Mouse (Mus musculus) liver, embryonic 15.5 days (tissue): ENCODE data around the gene Igfbp7. TPM values are rescaled to one million over a fixed set of nuclear protein-coding genes. Genes with fewer than 3 reads are reported as not detected.

Source experiments
- ATAC-seq: fragments of 200-750 bp; cut with Nextera tagmentation; 2 replicates; pipeline ENCODE4 v1.8.0; 2017; ENCODE audit warnings: moderate number of reproducible peaks, mild to moderate bottlenecking, moderate library complexity; ENCODE audit not compliant: insufficient read depth
- H3K27ac ChIP-seq: fragments of 300-500 bp; sonication (generic); replicated peaks from 2 replicates; pipeline ENCODE4 v1.5.1; 2015; ENCODE audit warnings: mild to moderate bottlenecking, inconsistent platforms
- H3K27me3 ChIP-seq: fragments of 300-500 bp; sonication (generic); 2 replicates; pipeline ENCODE4 v1.6.1; 2015; ENCODE audit warnings: mild to moderate bottlenecking, inconsistent platforms
- H3K36me3 ChIP-seq: fragments of 300-500 bp; sonication (generic); replicated peaks from 2 replicates; pipeline ENCODE4 v1.6.1; 2015; ENCODE audit warnings: moderate library complexity, mild to moderate bottlenecking, inconsistent platforms
- H3K4me1 ChIP-seq: fragments of 300-500 bp; sonication (generic); replicated peaks from 2 replicates; pipeline ENCODE4 v1.6.1; 2015; ENCODE audit warnings: inconsistent platforms
- H3K4me2 ChIP-seq: fragments of 300-500 bp; sonication (generic); 2 replicates; pipeline ENCODE4 v1.6.1; 2015; ENCODE audit warnings: moderate library complexity, mild to moderate bottlenecking, inconsistent platforms
- H3K4me3 ChIP-seq: fragments of 300-500 bp; sonication (generic); replicated peaks from 2 replicates; pipeline ENCODE4 v1.5.1; 2015; ENCODE audit warnings: mild to moderate bottlenecking, inconsistent platforms
- H3K9ac ChIP-seq: fragments of 300-500 bp; sonication (generic); 2 replicates; pipeline ENCODE4 v1.6.1; 2015; ENCODE audit warnings: moderate library complexity, mild to moderate bottlenecking, inconsistent platforms
- H3K9me3 ChIP-seq: fragments of 300-500 bp; sonication (generic); replicated peaks from 2 replicates; pipeline ENCODE4 v1.6.1; 2016; ENCODE audit warnings: inconsistent platforms
- WGBS: fragments of 180-500 bp; shearing (Covaris S2); methylation state at CpG from one replicate; pipeline ENCODE4 v1.1.7; 2015; ENCODE audit warnings: mixed read lengths; ENCODE audit not compliant: insufficient replicate concordance; 5-methylcytosine and 5-hydroxymethylcytosine counted together
- polyA plus RNA-seq: library from polyadenylated mRNA; unstranded; fragments of >200 nt; fragmentation: Nextera tagmentation; extraction: Ambion mirVana; gene quantifications from 2 replicates; pipeline ENCODE4 v1.2.1, GENCODE M21; 2015

Gene Igfbp7
- polyA plus RNA-seq, 1 experiment from 2014 or later, result 24.3 TPM

DNA sequence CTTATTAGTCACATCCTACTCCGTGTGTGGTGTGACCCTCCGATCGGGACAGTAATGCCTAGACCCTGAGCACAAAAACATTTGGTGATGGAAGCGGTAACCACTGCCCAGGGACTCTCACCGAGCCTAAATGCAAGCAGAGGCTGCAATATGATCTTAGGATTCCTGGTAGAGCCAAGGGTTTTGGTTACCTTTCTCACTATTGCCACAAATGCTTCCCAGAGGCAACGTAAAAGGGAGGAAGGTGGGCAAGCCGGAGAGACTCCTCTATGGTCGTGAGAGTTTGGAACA, 20.5 kb downstream of the Igfbp7 start:
- H3K27ac ChIP-seq, result no peak overlapping the region
- WGBS, result 65% methylated on average over 8 of the region's 8 CpGs
- H3K27me3 ChIP-seq, result no peaks in the 10 kb centered on the region
- no peak overlapping the region for H3K9ac ChIP-seq
- no peaks in the 10 kb centered on the region for H3K36me3 ChIP-seq
- no peak for ATAC-seq
- no peak overlapping the region for H3K4me2 ChIP-seq
- H3K4me3 ChIP-seq, result no peak overlapping the region
- H3K9me3 ChIP-seq, result no peaks in the 10 kb centered on the region
- peaks cover 9% of the 10 kb centered on the region; the same call in 1 of the 2 replicates for H3K4me1 ChIP-seq

DNA sequence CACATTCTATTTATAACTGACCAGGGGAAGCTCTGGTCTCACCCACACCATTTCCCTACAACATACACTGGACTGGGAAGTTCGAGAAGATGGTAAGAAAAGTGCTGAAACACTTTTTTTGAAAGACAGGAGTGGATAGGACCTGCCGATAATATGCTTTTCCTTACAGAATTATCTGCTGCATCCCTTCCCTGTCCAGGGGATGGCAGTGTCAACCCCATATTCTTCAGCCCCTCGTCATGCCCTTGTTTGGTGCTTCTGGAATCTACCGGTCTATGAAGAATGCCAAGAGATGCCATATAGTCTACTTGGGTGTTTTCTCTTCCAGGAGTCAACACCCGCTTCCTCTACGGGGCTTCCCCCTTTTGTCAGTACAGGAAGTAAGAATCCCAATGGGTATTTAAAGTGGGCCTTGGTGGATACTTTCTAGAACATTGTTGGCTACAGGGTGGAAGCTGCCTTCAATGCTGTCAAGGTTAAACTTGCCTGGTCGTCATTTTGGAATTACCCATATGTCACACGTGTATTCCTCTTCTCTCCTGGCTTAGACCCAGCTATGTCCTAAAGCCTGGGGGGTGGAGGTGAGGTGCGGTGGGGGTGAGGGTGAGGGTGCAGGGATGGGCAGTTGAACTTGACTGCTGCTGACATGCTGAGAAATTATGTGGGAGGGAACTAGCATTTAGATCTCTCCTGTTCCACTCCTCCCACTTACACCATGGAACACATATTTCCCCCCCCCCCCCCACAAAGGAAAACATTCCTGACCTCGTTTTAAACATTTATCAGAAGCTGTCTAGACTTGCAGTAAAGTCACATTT, 21.0 kb downstream of the Igfbp7 start:
- H3K4me1 ChIP-seq, result peaks cover 9% of the 10 kb centered on the region; the same call in 1 of the 2 replicates
- H3K4me2 ChIP-seq, result no peak overlapping the region
- no peak overlapping the region for H3K4me3 ChIP-seq
- no peak overlapping the region for H3K27ac ChIP-seq
- ATAC-seq, result no peak
- WGBS, result 27% methylated on average over 10 of the region's 10 CpGs
- no peaks in the 10 kb centered on the region for H3K9me3 ChIP-seq
- H3K36me3 ChIP-seq, result no peaks in the 10 kb centered on the region
- no peak overlapping the region for H3K9ac ChIP-seq
- no peaks in the 10 kb centered on the region for H3K27me3 ChIP-seq

DNA sequence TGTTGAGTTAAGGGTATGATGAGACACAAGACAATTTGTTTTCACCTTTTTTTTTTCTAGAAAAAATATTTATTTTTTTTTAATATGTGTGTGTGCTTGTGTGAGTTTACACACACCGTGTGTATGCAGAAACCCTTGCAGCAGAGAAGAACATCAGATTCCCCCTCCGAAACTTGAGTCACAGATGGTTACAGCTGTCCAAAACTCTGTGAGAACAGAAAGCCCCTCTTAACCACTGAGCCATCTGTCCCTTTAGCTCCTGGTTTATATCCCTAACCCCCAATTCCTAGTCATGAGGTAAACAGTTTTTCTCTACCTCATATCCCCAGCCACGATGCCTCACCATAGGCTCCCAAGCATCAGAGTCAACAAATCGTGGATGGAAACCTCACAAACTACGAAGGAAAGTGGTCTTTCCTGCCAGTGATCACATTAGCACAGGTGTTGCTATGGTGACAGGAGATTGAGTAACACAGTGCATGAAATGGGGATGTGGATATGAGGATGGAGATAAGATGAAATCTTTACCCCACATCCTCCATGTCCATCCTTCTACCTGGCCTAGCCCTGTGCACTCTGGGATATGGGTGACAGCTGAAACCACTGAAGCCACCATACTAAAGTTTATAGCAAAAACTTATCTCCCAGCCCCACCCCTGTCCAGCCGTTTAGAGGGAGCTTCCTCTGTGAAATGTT, 21.8 kb downstream of the Igfbp7 start:
- no peaks in the 10 kb centered on the region for H3K9me3 ChIP-seq
- no peak for ATAC-seq
- H3K4me3 ChIP-seq, result no peak overlapping the region
- no peak overlapping the region for H3K27ac ChIP-seq
- no peaks in the 10 kb centered on the region for H3K27me3 ChIP-seq
- no peak overlapping the region for H3K4me2 ChIP-seq
- no peaks in the 10 kb centered on the region for H3K36me3 ChIP-seq
- WGBS, result 30% methylated on average over 6 of the region's 6 CpGs
- H3K4me1 ChIP-seq, result peaks cover 9% of the 10 kb centered on the region; the same call in 1 of the 2 replicates
- no peak overlapping the region for H3K9ac ChIP-seq

DNA sequence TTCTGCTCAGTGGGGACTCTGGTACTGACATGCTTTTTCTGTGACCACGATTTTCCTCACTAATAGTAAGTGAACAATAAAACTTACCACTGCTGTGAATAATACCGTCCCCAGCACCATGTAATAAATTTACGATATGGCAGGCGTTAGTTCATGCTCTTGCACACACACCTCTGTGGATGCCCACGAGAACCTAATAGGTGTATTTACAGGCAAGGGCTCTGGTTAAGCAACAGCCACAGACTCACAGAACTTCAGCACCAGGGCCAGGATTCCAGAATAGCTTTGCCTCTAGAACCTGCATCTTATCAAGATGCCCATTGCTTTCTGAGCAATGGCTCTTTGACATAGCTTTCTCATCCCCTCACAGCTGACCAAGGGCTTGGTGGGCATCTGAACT, 22.6 kb downstream of the Igfbp7 start:
- H3K9ac ChIP-seq, result no peak overlapping the region
- 54% methylated on average over 5 of the region's 5 CpGs for WGBS
- H3K4me2 ChIP-seq, result no peak overlapping the region
- no peaks in the 10 kb centered on the region for H3K9me3 ChIP-seq
- H3K27ac ChIP-seq, result no peak overlapping the region
- no peaks in the 10 kb centered on the region for H3K27me3 ChIP-seq
- H3K36me3 ChIP-seq, result no peaks in the 10 kb centered on the region
- no peak for ATAC-seq
- no peak overlapping the region for H3K4me3 ChIP-seq
- H3K4me1 ChIP-seq, result peaks cover 9% of the 10 kb centered on the region; the same call in 1 of the 2 replicates

DNA sequence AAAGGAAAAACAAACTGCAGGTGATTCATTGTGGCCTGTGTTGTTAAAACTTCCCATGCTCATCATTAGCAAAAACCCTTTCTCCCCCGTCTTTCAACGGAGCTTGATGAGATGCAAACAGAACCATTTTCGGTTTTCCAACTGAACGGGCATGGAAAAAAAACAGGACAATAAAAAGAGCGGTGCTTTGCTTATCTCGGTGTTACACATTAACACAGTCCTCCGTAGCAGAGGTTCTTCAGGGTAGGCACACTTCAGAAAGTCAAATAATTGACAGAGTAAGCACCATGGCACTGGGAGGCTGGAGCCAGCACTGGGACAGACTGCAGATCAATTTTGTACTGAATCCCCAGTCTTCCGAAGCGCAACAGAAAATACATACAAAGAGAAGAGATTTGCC, 23.1 kb downstream of the Igfbp7 start:
- no peak overlapping the region for H3K9ac ChIP-seq
- H3K4me2 ChIP-seq, result no peak overlapping the region; the same call in 1 of the 2 replicates
- peaks cover 9% of the 10 kb centered on the region; the same call in 1 of the 2 replicates for H3K4me1 ChIP-seq
- no peak overlapping the region for H3K4me3 ChIP-seq
- H3K9me3 ChIP-seq, result no peaks in the 10 kb centered on the region
- H3K27ac ChIP-seq, result no peak overlapping the region
- WGBS, result 46% methylated on average over 9 of the region's 9 CpGs
- no peak for ATAC-seq
- H3K36me3 ChIP-seq, result no peaks in the 10 kb centered on the region
- no peaks in the 10 kb centered on the region for H3K27me3 ChIP-seq

DNA sequence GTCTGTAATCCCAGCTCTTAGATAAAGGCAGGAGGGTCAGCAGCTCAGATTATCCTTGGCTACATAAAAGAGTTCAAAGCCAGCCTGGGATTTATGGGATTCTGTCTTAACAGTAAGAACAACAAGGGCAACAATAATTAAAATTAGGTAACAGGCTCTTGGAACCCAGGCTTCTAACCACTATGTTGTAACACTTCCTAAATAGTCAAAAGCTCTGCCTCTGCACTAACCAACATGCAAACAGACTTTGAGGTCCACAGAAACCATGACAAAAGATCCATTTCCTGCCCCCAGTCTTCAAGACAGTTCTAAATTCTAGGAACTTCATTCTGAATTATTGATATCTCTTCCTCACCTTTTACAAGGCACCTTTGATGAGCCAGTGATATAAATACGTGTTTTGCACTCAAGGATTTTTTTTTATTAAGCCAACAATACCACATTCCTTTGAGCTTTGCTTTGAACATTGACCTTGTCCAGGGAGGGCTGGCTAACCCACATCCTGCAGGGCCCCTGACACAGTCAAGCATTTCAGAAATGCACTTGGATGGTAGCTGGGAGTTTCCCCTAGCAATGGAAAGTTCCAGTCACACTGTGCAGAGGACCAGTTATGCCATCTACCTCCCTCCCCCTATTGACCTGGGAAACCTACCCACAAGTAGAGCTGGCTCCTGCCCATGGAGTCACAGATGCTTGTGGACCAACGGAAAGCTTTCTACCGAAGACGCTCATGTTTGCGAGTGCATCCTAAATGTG, 23.9 kb downstream of the Igfbp7 start:
- Histone ChIP-seq H3K4me2 (no peak overlapping the region; the same call in 1 of the 2 replicates), H3K36me3 (no peaks in the 10 kb centered on the region), H3K4me3 (no peak overlapping the region), H3K9ac (no peak overlapping the region), H3K9me3 (no peaks in the 10 kb centered on the region), H3K27me3 (no peaks in the 10 kb centered on the region), H3K27ac (no peak overlapping the region), H3K4me1 (peaks cover 9% of the 10 kb centered on the region; the same call in 1 of the 2 replicates)
- ATAC-seq, result no peak
- 55% methylated on average over 5 of the region's 5 CpGs for WGBS

DNA sequence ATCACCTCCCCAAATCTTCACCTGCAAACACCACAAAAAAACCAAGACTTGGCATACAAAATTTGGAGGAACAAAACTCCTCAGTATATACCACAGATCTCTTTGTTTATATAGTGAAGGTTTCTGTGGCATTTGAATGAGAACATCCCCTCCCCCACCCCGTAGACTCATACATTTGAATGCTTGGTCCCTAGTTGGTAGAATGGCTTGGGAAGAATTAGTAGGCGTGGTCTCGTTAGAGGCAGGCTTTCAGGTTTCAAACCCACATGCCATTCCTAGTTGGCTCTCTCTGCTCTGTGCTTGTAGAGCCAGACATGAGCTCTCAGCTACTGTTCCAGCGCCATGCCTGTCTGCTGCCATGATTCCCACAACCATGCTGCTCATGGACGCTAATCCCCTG, 26.2 kb downstream of the Igfbp7 start:
- no peaks in the 10 kb centered on the region for H3K9me3 ChIP-seq
- H3K9ac ChIP-seq, result no peak overlapping the region
- H3K27ac ChIP-seq, result no peak overlapping the region
- WGBS, result 62% methylated on average over 5 of the region's 5 CpGs
- ATAC-seq, result no peak
- no peak overlapping the region for H3K4me3 ChIP-seq
- no peak overlapping the region for H3K4me2 ChIP-seq
- H3K27me3 ChIP-seq, result no peaks in the 10 kb centered on the region
- no peaks in the 10 kb centered on the region for H3K36me3 ChIP-seq
- peaks cover 9% of the 10 kb centered on the region; the same call in 1 of the 2 replicates for H3K4me1 ChIP-seq

DNA sequence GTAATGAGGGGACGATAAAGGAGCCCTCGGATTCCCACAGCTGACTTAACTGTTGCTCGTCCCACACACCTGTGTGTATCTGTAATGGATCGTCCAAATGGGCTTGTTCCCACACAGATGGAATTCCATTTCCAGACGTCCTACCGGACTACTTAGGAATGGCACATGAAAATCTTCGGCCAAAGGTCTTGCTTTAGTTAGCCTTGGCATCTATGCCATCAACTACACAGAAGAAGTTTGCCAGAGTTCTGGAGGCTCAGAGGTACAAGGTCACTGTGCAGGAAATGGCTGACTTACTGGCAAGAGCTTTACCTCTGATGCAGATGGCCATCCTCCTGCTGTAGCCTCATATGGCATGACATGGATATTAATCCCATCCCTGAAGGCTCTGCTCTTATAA, 26.6 kb downstream of the Igfbp7 start:
- Histone ChIP-seq H3K9me3 (no peaks in the 10 kb centered on the region), H3K4me1 (peaks cover 9% of the 10 kb centered on the region; the same call in 1 of the 2 replicates), H3K4me3 (no peak overlapping the region), H3K27ac (no peak overlapping the region), H3K4me2 (no peak overlapping the region), H3K27me3 (no peaks in the 10 kb centered on the region), H3K9ac (no peak overlapping the region), H3K36me3 (no peaks in the 10 kb centered on the region)
- no peak for ATAC-seq
- 69% methylated on average over 7 of the region's 7 CpGs for WGBS

DNA sequence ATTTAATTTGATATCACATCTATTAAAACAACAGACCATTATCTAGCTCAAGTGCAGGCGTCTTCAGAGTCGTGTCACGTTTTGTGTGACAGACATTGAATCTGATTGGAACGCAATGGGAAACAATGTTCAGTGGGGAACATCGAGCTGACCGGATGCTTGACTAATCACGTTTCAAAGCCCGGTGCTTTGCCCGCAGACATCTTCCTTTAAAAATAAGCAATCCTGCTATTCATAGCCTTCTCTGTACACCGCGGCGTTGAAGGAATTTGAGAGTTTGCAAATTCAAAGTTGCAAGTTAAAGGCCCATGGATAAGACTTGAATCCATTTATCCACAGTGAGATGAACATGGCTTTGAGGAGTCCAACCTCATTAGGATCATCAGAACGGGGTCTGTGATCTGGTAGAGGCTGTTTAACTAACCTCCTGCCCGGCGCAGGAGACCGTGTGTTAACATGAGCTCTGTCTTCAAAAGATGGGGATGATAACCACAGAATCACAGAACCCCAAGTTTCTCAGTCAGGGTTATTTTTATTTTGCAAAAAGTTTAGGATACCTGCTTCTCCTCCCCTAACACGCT, 27.4 kb downstream of the Igfbp7 start:
- H3K9ac ChIP-seq, result no peak overlapping the region
- no peaks in the 10 kb centered on the region for H3K9me3 ChIP-seq
- H3K27ac ChIP-seq, result no peak overlapping the region
- 71% methylated on average over 17 of the region's 17 CpGs for WGBS
- no peak for ATAC-seq
- H3K4me3 ChIP-seq, result no peak overlapping the region
- no peaks in the 10 kb centered on the region for H3K36me3 ChIP-seq
- H3K4me1 ChIP-seq, result peaks cover 9% of the 10 kb centered on the region; the same call in 1 of the 2 replicates
- H3K4me2 ChIP-seq, result no peak overlapping the region
- no peaks in the 10 kb centered on the region for H3K27me3 ChIP-seq

DNA sequence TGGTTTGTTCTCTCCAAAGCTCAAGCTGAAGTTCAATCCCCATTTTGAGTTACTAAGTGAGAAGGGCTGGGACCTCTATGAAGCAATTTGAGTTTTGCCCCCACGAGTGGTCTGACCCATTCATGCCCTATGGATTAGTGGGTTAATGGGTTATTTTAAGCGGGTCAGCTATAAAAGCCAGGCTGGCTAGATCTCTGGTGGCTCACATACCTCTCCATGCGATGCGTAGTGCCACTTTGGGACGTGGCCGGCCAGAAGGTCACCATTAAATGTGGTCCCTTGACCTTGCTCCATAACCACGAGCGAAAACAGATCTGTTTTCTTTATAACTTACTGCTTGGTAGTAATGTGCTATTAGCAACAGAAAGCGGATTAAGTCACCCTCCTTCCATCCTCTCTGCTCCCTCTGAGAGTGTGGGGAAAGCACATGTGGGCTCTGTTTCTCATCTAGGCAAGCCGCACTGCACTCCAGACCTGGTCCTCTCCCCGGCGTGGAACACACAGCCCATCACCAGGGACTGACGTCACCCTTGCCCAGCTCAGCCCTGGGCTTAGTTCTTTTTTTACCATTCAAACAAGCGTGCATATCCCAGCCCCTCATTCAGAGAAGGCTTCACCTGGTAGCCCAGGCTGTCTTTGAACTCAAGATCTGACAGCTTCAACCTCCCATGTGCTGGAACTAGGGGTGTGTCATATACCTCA, 28.3 kb downstream of the Igfbp7 start:
- WGBS, result 72% methylated on average over 14 of the region's 14 CpGs
- Histone ChIP-seq H3K36me3 (no peaks in the 10 kb centered on the region), H3K27me3 (no peaks in the 10 kb centered on the region), H3K9ac (no peak overlapping the region), H3K4me1 (peaks cover 4% of the 10 kb centered on the region; the same call in 1 of the 2 replicates), H3K4me2 (no peak overlapping the region), H3K9me3 (no peaks in the 10 kb centered on the region), H3K4me3 (no peak overlapping the region), H3K27ac (no peak overlapping the region)
- no peak for ATAC-seq
